Comparison of ENCODE assay signal across 29 mouse cellular contexts in genomic region chr6:126567326-126567725, GRCm38 (mm10). TPM values are rescaled to one million over a fixed set of nuclear protein-coding genes. Genes with fewer than 3 reads are reported as not detected.
DNase-seq lines count a peak whose midpoint lies in the region; ATAC-seq and TF ChIP-seq lines count a peak whose summit lies in the region.
"Had no signal": no experiment of that assay in that cellular context is flagged by ENCODE, and none has a peak within 500 bp of the region (broad histone marks: within the 10 kb centered on the region; RNA-seq: fewer than 3 reads in every experiment).

No protein-coding gene starts in this region.

- no peak overlapping the region for H3K9ac ChIP-seq in midbrain, embryonic 11.5 days (ENCODE audit: low read length)
- no peak overlapping the region for H3K9ac ChIP-seq in midbrain, embryonic 15.5 days
- H3K9ac ChIP-seq: embryonic facial prominence, embryonic 13.5 days; embryonic facial prominence, embryonic 15.5 days; forebrain, embryonic 12.5 days had no signal

- intact Hi-C loops in left cerebral cortex, postnatal 10 days (cut with DNase I) = no loop called here

- DNase-seq in cerebellum, adult 2 months = peak; percentile 19 to 36
- no peak for DNase-seq in cerebellum, adult 11-12 months
- DNase-seq in left cerebral cortex, adult 18-20 months (ENCODE audit: low spot score in 2 of 2) = peak; percentile 46 to 63
- no peak for DNase-seq in left cerebral cortex, postnatal 10 days (ENCODE audit: extremely low spot score in 1 of 2, low spot score in 2 of 2)
- DNase-seq in midbrain, embryonic 11.5 days (ENCODE audit: low spot score, missing footprints) = peak; percentile 51
- DNase-seq in right cerebral cortex, adult 2 months (ENCODE audit: low spot score in 2 of 2) = peak; percentile 43 to 51
- DNase-seq in right cerebral cortex, postnatal 14 days = no peak
- DNase-seq: adrenal gland, adult 8-10 months; adrenal gland, postnatal 14 days; adrenal gland, postnatal 36 days; B cell, adult 2 months; cerebellum, adult 11 months; cerebellum, adult 8-10 months; cerebellum, postnatal 36 days; embryo, embryonic 11 days had no signal

- H3K4me1 ChIP-seq in cerebellum, adult 2 months (ENCODE audit: control insufficient read depth, insufficient read depth, low read length) = peaks cover 77% of the 10 kb centered on the region
- no peaks in the 10 kb centered on the region for H3K4me1 ChIP-seq in midbrain, embryonic 11.5 days (ENCODE audit: control insufficient read depth, insufficient read depth, low read length)
- no peaks in the 10 kb centered on the region for H3K4me1 ChIP-seq in midbrain, embryonic 15.5 days
- H3K4me1 ChIP-seq: embryonic facial prominence, embryonic 13.5 days; embryonic facial prominence, embryonic 15.5 days; forebrain, embryonic 10.5 days; forebrain, embryonic 12.5 days had no signal

- H3K27ac ChIP-seq in cerebellum, adult 2 months (ENCODE audit: insufficient read depth, low read length) = peak overlapping the region; percentile 81
- no peak overlapping the region for H3K27ac ChIP-seq in midbrain, embryonic 11.5 days (ENCODE audit: low read depth, low read length)
- H3K27ac ChIP-seq in midbrain, embryonic 15.5 days = no peak overlapping the region
- H3K27ac ChIP-seq: embryonic facial prominence, embryonic 13.5 days; embryonic facial prominence, embryonic 15.5 days; forebrain, embryonic 10.5 days; forebrain, embryonic 12.5 days had no signal

- no peak for ATAC-seq in midbrain, embryonic 11.5 days (ENCODE audit: low FRiP score)
- ATAC-seq in midbrain, embryonic 15.5 days (replicated peaks) = no peak
- ATAC-seq: activated CD4-positive, CD25-positive, alpha-beta regulatory T cell, adult 4 months; CD4-positive, CD25-positive, alpha-beta regulatory T cell, adult 4 months; forebrain, embryonic 14.5 days; forebrain, embryonic 16.5 days; Patski had no signal

- no peak for TF ChIP-seq CTCF in cerebellum, adult 2 months (IDR thresholded peaks at IDR 0.05; ENCODE audit: borderline replicate concordance, insufficient read depth, low read depth, low read length)

- TF ChIP-seq POLR2A in cerebellum, adult 2 months (IDR thresholded peaks at IDR 0.05; ENCODE audit: borderline replicate concordance, insufficient read depth, low read length) = no peak

- no peaks in the 10 kb centered on the region for H3K27me3 ChIP-seq in cerebellum, adult 2 months (ENCODE audit: control insufficient read depth, insufficient read depth, low read length)
- H3K27me3 ChIP-seq in midbrain, embryonic 11.5 days (ENCODE audit: control insufficient read depth, insufficient read depth, low read length) = no peaks in the 10 kb centered on the region
- H3K27me3 ChIP-seq in midbrain, embryonic 15.5 days (replicated peaks) = no peaks in the 10 kb centered on the region
- H3K27me3 ChIP-seq: Patski had no signal

- no peaks in the 10 kb centered on the region for H3K36me3 ChIP-seq in midbrain, embryonic 11.5 days (ENCODE audit: control insufficient read depth, insufficient read depth, low read length)
- no peaks in the 10 kb centered on the region for H3K36me3 ChIP-seq in midbrain, embryonic 15.5 days (replicated peaks)
- H3K36me3 ChIP-seq: embryonic facial prominence, embryonic 13.5 days; embryonic facial prominence, embryonic 15.5 days; forebrain, embryonic 10.5 days; forebrain, embryonic 12.5 days; G1E had no signal

- 69% methylated on average over 9 of the region's 9 CpGs for WGBS in cerebellum, adult 2 months
- WGBS in midbrain, embryonic 11.5 days = 92% methylated on average over 9 of the region's 9 CpGs
- WGBS in midbrain, embryonic 15.5 days = 93% methylated on average over 9 of the region's 9 CpGs

- no peak overlapping the region for H3K4me3 ChIP-seq in cerebellum, adult 2 months (replicated peaks; ENCODE audit: insufficient read depth, low read depth, low read length)
- H3K4me3 ChIP-seq in midbrain, embryonic 11.5 days (ENCODE audit: low read depth, low read length) = no peak overlapping the region
- no peak overlapping the region for H3K4me3 ChIP-seq in midbrain, embryonic 15.5 days
- H3K4me3 ChIP-seq: embryonic facial prominence, embryonic 13.5 days; embryonic facial prominence, embryonic 15.5 days; erythroblast, embryonic 14.5 days; forebrain, embryonic 10.5 days; forebrain, embryonic 12.5 days had no signal

- H3K9me3 ChIP-seq in midbrain, embryonic 11.5 days (ENCODE audit: control insufficient read depth, low read length) = no peaks in the 10 kb centered on the region
- H3K9me3 ChIP-seq in midbrain, embryonic 15.5 days = no peaks in the 10 kb centered on the region
- H3K9me3 ChIP-seq: embryonic facial prominence, embryonic 13.5 days; embryonic facial prominence, embryonic 15.5 days; forebrain, embryonic 10.5 days; forebrain, embryonic 12.5 days had no signal

- H3K4me2 ChIP-seq in midbrain, embryonic 11.5 days = no peak overlapping the region
- no peak overlapping the region for H3K4me2 ChIP-seq in midbrain, embryonic 15.5 days
- H3K4me2 ChIP-seq: embryonic facial prominence, embryonic 13.5 days; embryonic facial prominence, embryonic 15.5 days; forebrain, embryonic 12.5 days had no signal

RNA-seq across cellular contexts. Expression of gene Kcna5, which starts 32.1 kb away (rescaled TPM):
- 0.80 and 1.0 TPM in 2 replicates for polyA plus RNA-seq in cerebellum, adult 2 months (2012; rRNA removed)
- 1 to 10 TPM; 5.8 to 6.3 TPM for total RNA-seq in left cerebral cortex, adult 18-20 months (2021)
- total RNA-seq in left cerebral cortex, postnatal 10 days (2021) = 1 to 10 TPM; 2.9 to 4.3 TPM
- polyA plus RNA-seq in midbrain, embryonic 11.5 days (2014; fragmentation: Nextera tagmentation; extraction: Ambion mirVana) = 3.8 and 4.5 TPM in 2 replicates
- polyA plus RNA-seq in midbrain, embryonic 15.5 days (2015; fragmentation: Nextera tagmentation; extraction: Ambion mirVana) = 3.3 and 3.4 TPM in 2 replicates
- total RNA-seq: CH12.LX; common myeloid progenitor, adult 5-6 weeks; G1E had no signal
- polyA plus RNA-seq: activated CD4-positive, CD25-positive, alpha-beta regulatory T cell, adult 4 months; CD4-positive, CD25-positive, alpha-beta regulatory T cell, adult 4 months; erythroblast, embryonic 14.5 days; G1E had no signal

Comparison
In these comparisons a context has a peak if more than half of its experiments do, and no peak if none do; other contexts are left out.
1. DNase-seq: peak in cerebellum, adult 2 months (2 of 2), left cerebral cortex, adult 18-20 months (2 of 2), midbrain, embryonic 11.5 days (single experiment) and right cerebral cortex, adult 2 months (2 of 2); none in cerebellum, adult 11-12 months (single experiment), left cerebral cortex, postnatal 10 days (0 of 2) and right cerebral cortex, postnatal 14 days (single experiment).